ENCODE assay signal across 7 mouse cellular contexts in the genomic region with DNA sequence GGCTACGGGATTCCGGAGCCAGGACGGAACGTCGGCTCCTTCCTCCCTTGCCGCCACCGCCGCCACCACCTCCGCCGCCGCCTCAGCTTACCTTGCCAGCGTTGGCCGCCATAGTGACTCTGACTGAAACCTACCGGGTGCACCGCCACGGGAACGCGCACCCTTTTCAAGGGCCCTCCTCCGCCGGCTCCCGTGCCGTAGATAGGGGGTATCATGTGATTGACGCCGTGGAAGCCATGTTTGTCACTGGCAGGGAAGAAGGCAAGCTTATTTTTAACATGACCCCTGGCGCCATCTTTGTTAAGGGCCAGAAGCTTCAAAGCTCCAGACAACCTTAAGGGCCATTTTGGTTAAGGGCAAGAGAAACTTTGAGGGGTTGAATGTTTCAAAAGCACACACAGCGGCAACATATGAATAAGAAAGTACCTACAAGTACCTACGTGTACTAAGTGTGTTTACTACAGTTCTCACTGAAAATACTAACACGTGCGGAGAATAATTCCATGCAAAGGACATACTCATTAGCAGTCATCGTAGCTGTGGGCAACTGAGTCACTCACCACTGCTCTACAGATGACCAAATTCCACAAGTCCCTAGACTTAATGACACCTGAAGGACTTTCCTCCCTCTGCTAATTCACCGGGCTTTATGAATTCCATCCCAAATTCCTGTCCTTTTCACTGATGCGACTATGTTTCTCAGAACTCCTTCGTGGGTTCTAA. TPM values are rescaled to one million over a fixed set of nuclear protein-coding genes. Genes with fewer than 3 reads are reported as not detected.
DNase-seq lines count a peak whose midpoint lies in the region; ATAC-seq lines count a peak whose summit lies in the region.

A gene (minus strand): TSS at position 175 of the 723 bp plus-strand sequence.

- peak within 1 kb of the TSS; percentile 81 for H3K27ac ChIP-seq in intestine, embryonic 15.5 days
- peak within 1 kb of the TSS; percentile 94 for H3K27ac ChIP-seq in midbrain, embryonic 10.5 days (replicated peaks)

- intact Hi-C loops in gastrocnemius, postnatal 36 days (cut with DNase I): loop anchor here (2.0 to 5.0 kb wide), 3 partner anchors 43 to 102 kb away; a partner anchor contains a TSS
- intact Hi-C loops in left cerebral cortex, postnatal 25 days (cut with DNase I): loop anchor here (1.0 to 5.0 kb wide), 3 partner anchors 44 to 102 kb away; a partner anchor contains a TSS

- DNase-seq in adrenal gland, adult 2 months: peak; percentile 98
- peak; percentile 99 for DNase-seq in embryo, embryonic 11.5 days (ENCODE audit: low read depth, low spot score)
- DNase-seq in gastrocnemius, postnatal 36 days: peak; percentile 99
- peak; percentile 99 for DNase-seq in left cerebral cortex, postnatal 25 days (ENCODE audit: low spot score in 2 of 2)
- peak; percentile 98 for DNase-seq in midbrain, embryonic 10.5 days (ENCODE audit: low spot score)
- DNase-seq in right cerebral cortex, postnatal 4 days: peak; percentile 100

- peak within 1 kb of the TSS; percentile 90 for H3K9ac ChIP-seq in intestine, embryonic 15.5 days

- H3K36me3 ChIP-seq in intestine, embryonic 15.5 days: no peaks in the 10 kb centered on the region
- H3K36me3 ChIP-seq in midbrain, embryonic 10.5 days: peaks cover 14% of the 10 kb centered on the region

- H3K4me2 ChIP-seq in intestine, embryonic 15.5 days (replicated peaks): peak within 1 kb of the TSS; percentile 89

- H3K27me3 ChIP-seq in intestine, embryonic 15.5 days (replicated peaks): no peaks in the 10 kb centered on the region
- H3K27me3 ChIP-seq in midbrain, embryonic 10.5 days (ENCODE audit: low read depth, poor library complexity, severe bottlenecking): no peaks in the 10 kb centered on the region

- ATAC-seq in intestine, embryonic 15.5 days: peak; percentile 93

- WGBS in intestine, embryonic 15.5 days: 13% methylated on average over 30 of the region's 33 CpGs
- WGBS in midbrain, embryonic 10.5 days: 13% methylated on average over 33 of the region's 33 CpGs

- peaks cover 11% of the 10 kb centered on the region for H3K4me1 ChIP-seq in intestine, embryonic 15.5 days (replicated peaks)
- peaks cover 37% of the 10 kb centered on the region for H3K4me1 ChIP-seq in midbrain, embryonic 10.5 days

- H3K9me3 ChIP-seq in intestine, embryonic 15.5 days: no peaks in the 10 kb centered on the region
- no peaks in the 10 kb centered on the region for H3K9me3 ChIP-seq in midbrain, embryonic 10.5 days (replicated peaks)

- H3K4me3 ChIP-seq in intestine, embryonic 15.5 days (replicated peaks): peak within 1 kb of the TSS; percentile 86
- peak within 1 kb of the TSS; percentile 99 for H3K4me3 ChIP-seq in midbrain, embryonic 10.5 days

RNA-seq across cellular contexts. Expression of the gene that starts here (rescaled TPM):
- 10 to 100 TPM; 87.7 to 90.0 TPM for total RNA-seq in adrenal gland, adult 2 months (2021)
- polyA plus RNA-seq in adrenal gland, adult 2 months (2012; rRNA removed): 54.3 and 54.4 TPM in 2 replicates
- 10 to 100 TPM; 73.2 to 87.8 TPM for total RNA-seq in gastrocnemius, postnatal 36 days (2021)
- polyA plus RNA-seq in intestine, embryonic 15.5 days (2015; fragmentation: Nextera tagmentation; extraction: Ambion mirVana): 42.2 and 48.8 TPM in 2 replicates
- total RNA-seq in left cerebral cortex, postnatal 25 days (2021): 100 to 1,000 TPM; 109 to 127 TPM
- 13.8 and 14.3 TPM in 2 replicates for polyA plus RNA-seq in midbrain, embryonic 10.5 days (2016; fragmentation: Nextera tagmentation; extraction: Ambion mirVana)

Comparison
In these comparisons a context has a peak if more than half of its experiments do, and no peak if none do; other contexts are left out.
1. Peak in every context shown above with its lines: DNase-seq, ATAC-seq, H3K4me3 ChIP-seq and H3K27ac ChIP-seq.